Mouse (Mus musculus): ENCODE data around the gene Ldlrad3. TPM values are rescaled to one million over a fixed set of nuclear protein-coding genes. Genes with fewer than 3 reads are reported as not detected.

Ldlrad3 gene
- polyA plus RNA-seq, 1 experiment from 2014 or later = 4.6 TPM

DNA sequence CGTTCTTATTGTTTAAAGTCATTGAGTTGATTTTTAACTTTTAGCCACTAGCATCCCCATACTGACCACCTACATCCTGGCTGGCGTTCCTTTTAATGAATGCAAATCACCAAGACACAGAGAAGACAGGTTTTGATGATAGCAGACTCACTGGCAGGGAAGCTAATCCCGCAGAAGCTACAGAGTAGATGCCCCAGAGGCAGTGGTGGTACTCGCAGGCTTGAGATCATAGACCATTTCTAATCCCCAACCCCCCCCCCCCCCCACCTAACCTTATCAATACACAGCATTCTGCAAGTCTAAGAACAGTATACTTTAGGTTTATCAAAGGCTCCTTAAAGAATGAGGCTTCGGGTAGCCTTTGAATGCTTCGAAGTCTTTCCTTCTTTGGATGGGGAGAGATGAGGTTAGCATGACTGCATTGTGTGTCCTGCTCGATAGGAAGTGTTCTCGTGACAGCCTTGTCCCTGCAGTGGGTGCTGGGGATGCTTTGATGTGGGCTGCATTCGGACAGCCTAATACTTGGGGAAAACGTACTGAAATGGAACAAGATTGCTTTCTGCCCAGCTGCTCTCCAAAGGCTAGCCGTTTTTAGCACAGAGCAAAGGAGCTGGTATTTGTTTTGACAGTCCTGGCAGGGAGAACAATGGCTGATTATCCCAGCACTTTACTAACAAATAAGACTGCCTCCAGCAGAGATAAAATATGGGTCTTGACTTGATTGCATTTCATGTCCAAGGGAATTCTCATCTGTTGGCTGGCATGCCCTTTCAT is 37.4 kb upstream of the Ldlrad3 start:
- DNase-seq = no peak
- Histone ChIP-seq H3K27ac (ENCODE audit: low read depth) (no peak overlapping the region), H3K9ac (replicated peaks) (no peak overlapping the region), H3K9me3 (ENCODE audit: low read length) (no peaks in the 10 kb centered on the region), H3K4me2 (ENCODE audit: low read depth, low read length) (no peak overlapping the region), H3K36me3 (replicated peaks; ENCODE audit: insufficient read depth, low read length) (no peaks in the 10 kb centered on the region), H3K4me1 (ENCODE audit: insufficient read depth) (no peaks in the 10 kb centered on the region), H3K27me3 (ENCODE audit: insufficient read depth, low read length) (no peaks in the 10 kb centered on the region), H3K4me3 (ENCODE audit: low read depth, low read length) (no peak overlapping the region)
- no peak for ATAC-seq
- TF ChIP-seq CTCF (IDR thresholded peaks at IDR 0.05; ENCODE audit: low read depth) (no peak), EP300 (IDR thresholded peaks at IDR 0.05; ENCODE audit: low read depth) (no peak)
- 28% methylated on average over 11 of the region's 11 CpGs for WGBS (ENCODE audit: insufficient replicate concordance)

GRCm38 (mm10) chr2:102222749-102223148 is 36.6 kb upstream of the Ldlrad3 start:
- DNase-seq (no peak), ATAC-seq (no peak)
- WGBS (ENCODE audit: insufficient replicate concordance) = 65% methylated on average over 3 of the region's 3 CpGs

DNA sequence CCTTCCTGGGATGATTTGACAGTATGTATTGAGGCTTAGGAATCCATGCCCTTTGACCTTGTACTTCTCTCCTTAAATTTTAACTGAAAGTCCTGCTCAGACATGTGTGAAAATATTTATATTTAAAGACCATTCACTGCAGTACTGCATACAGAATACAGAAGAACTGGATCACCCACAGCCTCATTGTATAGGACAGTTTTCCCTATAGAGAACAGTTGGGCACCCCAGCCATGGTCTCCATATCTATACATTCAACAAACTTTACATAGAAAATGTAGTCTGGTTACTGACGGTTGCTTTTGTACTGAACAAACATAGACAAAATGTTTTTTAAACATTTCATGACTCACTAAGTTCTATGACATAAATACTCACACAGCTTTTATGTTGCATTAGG is 30.6 kb upstream of the Ldlrad3 start:
- ATAC-seq (no peak), DNase-seq (no peak)
- H3K9ac ChIP-seq (replicated peaks) = no peak overlapping the region
- H3K36me3 ChIP-seq (replicated peaks; ENCODE audit: insufficient read depth, low read length) = no peaks in the 10 kb centered on the region
- H3K27me3 ChIP-seq (ENCODE audit: insufficient read depth, low read length) = no peaks in the 10 kb centered on the region
- H3K4me3 ChIP-seq (ENCODE audit: low read depth, low read length) = no peak overlapping the region
- H3K4me2 ChIP-seq (ENCODE audit: low read depth, low read length) = no peak overlapping the region
- WGBS (ENCODE audit: insufficient replicate concordance) = 76% methylated on average over 1 of the region's 1 CpGs
- H3K4me1 ChIP-seq (ENCODE audit: insufficient read depth) = no peaks in the 10 kb centered on the region
- TF ChIP-seq CTCF (IDR thresholded peaks at IDR 0.05; ENCODE audit: low read depth) = no peak
- TF ChIP-seq EP300 (IDR thresholded peaks at IDR 0.05; ENCODE audit: low read depth) = no peak
- H3K9me3 ChIP-seq (ENCODE audit: low read length) = no peaks in the 10 kb centered on the region
- no peak overlapping the region for H3K27ac ChIP-seq (ENCODE audit: low read depth)

More at GRCm38 (mm10) chr2:102222749-102223148, 36.6 kb upstream of the Ldlrad3 start:
- no peaks in the 10 kb centered on the region for H3K36me3 ChIP-seq (replicated peaks; ENCODE audit: insufficient read depth, low read length)
- H3K4me1 ChIP-seq (ENCODE audit: insufficient read depth) = no peaks in the 10 kb centered on the region
- no peak overlapping the region for H3K4me3 ChIP-seq (ENCODE audit: low read depth, low read length)
- H3K27me3 ChIP-seq (ENCODE audit: insufficient read depth, low read length) = no peaks in the 10 kb centered on the region
- no peak overlapping the region for H3K9ac ChIP-seq (replicated peaks)
- H3K4me2 ChIP-seq (ENCODE audit: low read depth, low read length) = no peak overlapping the region
- TF ChIP-seq CTCF (IDR thresholded peaks at IDR 0.05; ENCODE audit: low read depth) (no peak), EP300 (IDR thresholded peaks at IDR 0.05; ENCODE audit: low read depth) (no peak)
- no peak overlapping the region for H3K27ac ChIP-seq (ENCODE audit: low read depth)
- H3K9me3 ChIP-seq (ENCODE audit: low read length) = no peaks in the 10 kb centered on the region

DNA sequence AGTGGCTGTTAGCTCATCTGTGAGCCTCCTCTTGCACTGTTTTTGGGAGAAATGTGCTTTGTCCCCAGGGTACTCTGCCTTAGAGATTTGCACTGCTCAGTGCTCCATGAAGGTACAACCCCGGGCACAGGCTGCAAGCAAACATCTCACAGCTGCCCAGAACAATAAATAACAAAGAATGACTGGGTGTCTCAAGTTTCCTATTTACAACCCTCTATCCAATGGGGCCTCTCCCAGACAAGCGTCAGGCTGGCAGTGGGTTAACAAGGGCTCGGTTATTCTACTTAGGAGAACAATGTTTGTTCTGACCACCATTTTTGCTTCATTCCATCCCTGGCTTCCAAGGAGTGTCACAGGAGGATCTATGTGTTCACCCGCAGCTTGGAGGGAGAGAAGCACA is 25.9 kb upstream of the Ldlrad3 start:
- WGBS (ENCODE audit: insufficient replicate concordance) = 37% methylated on average over 4 of the region's 4 CpGs
- ATAC-seq = no peak

DNA sequence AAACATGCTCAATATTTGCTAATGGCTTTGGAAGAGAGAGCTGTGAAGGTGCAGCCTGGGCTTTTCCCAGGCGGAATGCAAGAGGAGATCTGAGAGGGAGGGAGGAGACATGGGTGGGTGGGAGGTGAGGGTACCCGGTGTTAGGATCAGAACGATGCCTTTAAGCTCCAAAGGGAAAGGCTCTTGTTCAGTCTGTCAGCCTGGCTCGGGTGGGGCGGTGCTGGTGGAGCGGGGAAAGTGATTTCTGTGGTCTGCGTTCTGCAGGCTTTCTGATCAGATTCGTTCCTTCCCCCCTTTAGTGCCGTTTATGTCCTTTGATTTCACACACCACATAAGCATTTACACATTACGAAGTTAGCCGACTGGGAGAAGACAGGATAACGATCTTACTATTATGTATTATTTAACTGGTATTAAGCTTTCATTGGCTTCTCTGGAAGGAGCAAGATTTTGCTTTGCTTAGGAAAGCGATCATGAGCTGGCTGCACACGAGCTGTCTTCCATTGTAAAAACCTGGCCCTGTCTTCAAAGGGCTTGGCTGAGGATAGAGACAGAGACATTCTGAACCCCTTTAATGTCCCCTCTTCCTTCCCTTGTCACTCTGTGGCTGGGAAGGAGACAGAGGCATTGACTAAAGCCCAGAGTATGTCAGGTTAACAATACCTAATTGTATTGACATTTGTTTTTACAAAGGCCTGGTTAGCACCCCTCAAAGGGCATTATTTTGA is 19.7 kb upstream of the Ldlrad3 start:
- no peak overlapping the region for H3K27ac ChIP-seq (ENCODE audit: low read depth)
- H3K27me3 ChIP-seq (ENCODE audit: insufficient read depth, low read length) = no peaks in the 10 kb centered on the region
- 18% methylated on average over 14 of the region's 14 CpGs for WGBS (ENCODE audit: insufficient replicate concordance)
- no peak for ATAC-seq
- DNase-seq = no peak
- H3K4me2 ChIP-seq (ENCODE audit: low read depth, low read length) = no peak overlapping the region
- H3K4me1 ChIP-seq (ENCODE audit: insufficient read depth) = peaks cover 11% of the 10 kb centered on the region
- H3K4me3 ChIP-seq (ENCODE audit: low read depth, low read length) = no peak overlapping the region
- TF ChIP-seq EP300 (IDR thresholded peaks at IDR 0.05; ENCODE audit: low read depth) (no peak), CTCF (IDR thresholded peaks at IDR 0.05; ENCODE audit: low read depth) (no peak)
- no peak overlapping the region for H3K9ac ChIP-seq (replicated peaks)
- no peaks in the 10 kb centered on the region for H3K36me3 ChIP-seq (replicated peaks; ENCODE audit: insufficient read depth, low read length)
- no peaks in the 10 kb centered on the region for H3K9me3 ChIP-seq (ENCODE audit: low read length)

More for the DNA sequence above, 25.9 kb upstream of the Ldlrad3 start:
- Histone ChIP-seq H3K27ac (ENCODE audit: low read depth) (no peak overlapping the region), H3K4me2 (ENCODE audit: low read depth, low read length) (no peak overlapping the region), H3K9ac (replicated peaks) (no peak overlapping the region), H3K9me3 (ENCODE audit: low read length) (no peaks in the 10 kb centered on the region), H3K4me3 (ENCODE audit: low read depth, low read length) (no peak overlapping the region), H3K4me1 (ENCODE audit: insufficient read depth) (no peaks in the 10 kb centered on the region), H3K36me3 (replicated peaks; ENCODE audit: insufficient read depth, low read length) (no peaks in the 10 kb centered on the region), H3K27me3 (ENCODE audit: insufficient read depth, low read length) (no peaks in the 10 kb centered on the region)
- no peak for TF ChIP-seq EP300 (IDR thresholded peaks at IDR 0.05; ENCODE audit: low read depth)
- TF ChIP-seq CTCF (IDR thresholded peaks at IDR 0.05; ENCODE audit: low read depth) = no peak
- no peak for DNase-seq

GRCm38 (mm10) chr2:102203478-102203877 is 17.3 kb upstream of the Ldlrad3 start:
- Histone ChIP-seq H3K4me2 (ENCODE audit: low read depth, low read length) (no peak overlapping the region), H3K36me3 (replicated peaks; ENCODE audit: insufficient read depth, low read length) (no peaks in the 10 kb centered on the region), H3K4me3 (ENCODE audit: low read depth, low read length) (no peak overlapping the region), H3K9me3 (ENCODE audit: low read length) (no peaks in the 10 kb centered on the region), H3K9ac (replicated peaks) (no peak overlapping the region), H3K4me1 (ENCODE audit: insufficient read depth) (peaks cover 11% of the 10 kb centered on the region), H3K27ac (ENCODE audit: low read depth) (no peak overlapping the region), H3K27me3 (ENCODE audit: insufficient read depth, low read length) (no peaks in the 10 kb centered on the region)
- ATAC-seq (peak; percentile 79), DNase-seq (no peak)
- peak; percentile 42; the same call in 1 of the 2 replicates for TF ChIP-seq EP300 (IDR thresholded peaks at IDR 0.05; ENCODE audit: low read depth)
- no peak for TF ChIP-seq CTCF (IDR thresholded peaks at IDR 0.05; ENCODE audit: low read depth)

Measured in liver, postnatal 0 days (tissue).